Mouse (Mus musculus): ENCODE data around the gene Bnc1. TPM values are rescaled to one million over a fixed set of nuclear protein-coding genes. Genes with fewer than 3 reads are reported as not detected.

The Bnc1 gene
- total RNA-seq, 1 experiment = 0.27 TPM

GRCm38 (mm10) chr7:81934806-81935205 is 57.3 kb downstream of the Bnc1 start:
- no peak for DNase-seq (ENCODE audit: low read depth, low spot score)
- H3K27ac ChIP-seq (ENCODE audit: insufficient read depth, low read depth, low read length, poor library complexity, severe bottlenecking) = no peak overlapping the region
- in situ Hi-C loops (cut with MboI; ENCODE audit: low sequenced_read_pairs in 2 of 2, unreplicated experiment in 2 of 2) = no loop called here
- H3K9ac ChIP-seq (ENCODE audit: insufficient read depth, low read depth, low read length, poor library complexity, severe bottlenecking) = peak overlapping the region; percentile 23
- peak overlapping the region; percentile 75 to 76 for H3K4me3 ChIP-seq (ENCODE audit: insufficient read depth in 1 of 2, low read depth in 1 of 2, low read length in 2 of 2, poor library complexity in 1 of 2, severe bottlenecking in 1 of 2)
- no peaks in the 10 kb centered on the region for H3K4me1 ChIP-seq (ENCODE audit: control insufficient read depth in 2 of 2, insufficient read depth in 2 of 2, low read length in 2 of 2, poor library complexity in 1 of 2)
- no peaks in the 10 kb centered on the region for H3K36me3 ChIP-seq (ENCODE audit: control insufficient read depth, insufficient read depth, low read length, poor library complexity, severe bottlenecking)
- H3K9me3 ChIP-seq (ENCODE audit: control insufficient read depth, insufficient read depth, low read depth, low read length) = no peaks in the 10 kb centered on the region
- no peak for TF ChIP-seq ZNF384 (IDR thresholded peaks at IDR 0.05; ENCODE audit: low read depth, low read length)
- TF ChIP-seq CHD2 (IDR thresholded peaks at IDR 0.05; ENCODE audit: low read depth, low read length) = no peak

GRCm38 (mm10) chr7:81934267-81934745 is 57.8 kb downstream of the Bnc1 start, which contains the start of gene Hdgfl3:
Gene Hdgfl3 (minus strand): TSS chr7:81934473.
- in situ Hi-C loops (cut with MboI; ENCODE audit: low sequenced_read_pairs in 2 of 2, unreplicated experiment in 2 of 2) = no loop called here
- H3K9me3 ChIP-seq (ENCODE audit: control insufficient read depth, insufficient read depth, low read depth, low read length) = no peaks in the 10 kb centered on the region
- H3K9ac ChIP-seq (ENCODE audit: insufficient read depth, low read depth, low read length, poor library complexity, severe bottlenecking) = peak within 1 kb of the TSS; percentile 73
- no peaks in the 10 kb centered on the region for H3K36me3 ChIP-seq (ENCODE audit: control insufficient read depth, insufficient read depth, low read length, poor library complexity, severe bottlenecking)
- TF ChIP-seq CHD2 (IDR thresholded peaks at IDR 0.05; ENCODE audit: low read depth, low read length) = no peak
- no peak for TF ChIP-seq MAFK (IDR thresholded peaks at IDR 0.05; ENCODE audit: insufficient read depth, low read depth, low read length)
- no peak for TF ChIP-seq ZNF384 (IDR thresholded peaks at IDR 0.05; ENCODE audit: low read depth, low read length)
- no peak for TF ChIP-seq ZC3H11A (IDR thresholded peaks at IDR 0.05; ENCODE audit: borderline replicate concordance, low read depth, low read length)
- TF ChIP-seq HCFC1 (IDR thresholded peaks at IDR 0.05; ENCODE audit: borderline replicate concordance, insufficient read depth, low read length) = no peak
- H3K4me3 ChIP-seq (ENCODE audit: insufficient read depth in 1 of 2, low read depth in 1 of 2, low read length in 2 of 2, poor library complexity in 1 of 2, severe bottlenecking in 1 of 2) = peak within 1 kb of the TSS; percentile 75 to 76
- H3K27ac ChIP-seq (ENCODE audit: insufficient read depth, low read depth, low read length, poor library complexity, severe bottlenecking) = no peak within 1 kb of the TSS
- DNase-seq (ENCODE audit: low read depth, low spot score) = no peak
- no peaks in the 10 kb centered on the region for H3K4me1 ChIP-seq (ENCODE audit: control insufficient read depth in 2 of 2, insufficient read depth in 2 of 2, low read length in 2 of 2, poor library complexity in 1 of 2)

- Histone ChIP-seq H3K36me3 (ENCODE audit: control insufficient read depth, insufficient read depth, low read length, poor library complexity, severe bottlenecking) (no peaks in the 10 kb centered on the region), H3K9me3 (ENCODE audit: control insufficient read depth, insufficient read depth, low read depth, low read length) (no peaks in the 10 kb centered on the region), H3K9ac (ENCODE audit: insufficient read depth, low read depth, low read length, poor library complexity, severe bottlenecking) (peak overlapping the region; percentile 73), H3K4me3 (ENCODE audit: insufficient read depth in 1 of 2, low read depth in 1 of 2, low read length in 2 of 2, poor library complexity in 1 of 2, severe bottlenecking in 1 of 2) (peak overlapping the region; percentile 75 to 76), H3K27ac (ENCODE audit: insufficient read depth, low read depth, low read length, poor library complexity, severe bottlenecking) (no peak overlapping the region), H3K4me1 (ENCODE audit: control insufficient read depth in 2 of 2, insufficient read depth in 2 of 2, low read length in 2 of 2, poor library complexity in 1 of 2) (no peaks in the 10 kb centered on the region)
- DNase-seq (ENCODE audit: low read depth, low spot score) = no peak
- TF ChIP-seq HCFC1 (IDR thresholded peaks at IDR 0.05; ENCODE audit: borderline replicate concordance, insufficient read depth, low read length) (no peak), ZNF384 (IDR thresholded peaks at IDR 0.05; ENCODE audit: low read depth, low read length) (no peak), CHD2 (IDR thresholded peaks at IDR 0.05; ENCODE audit: low read depth, low read length) (no peak), ZC3H11A (IDR thresholded peaks at IDR 0.05; ENCODE audit: borderline replicate concordance, low read depth, low read length) (no peak), MAFK (IDR thresholded peaks at IDR 0.05; ENCODE audit: insufficient read depth, low read depth, low read length) (no peak)
- in situ Hi-C loops (cut with MboI; ENCODE audit: low sequenced_read_pairs in 2 of 2, unreplicated experiment in 2 of 2) = no loop called here
Observed at GRCm38 (mm10) chr7:81933601-81934266, 58.4 kb downstream of the Bnc1 start.

- no peaks in the 10 kb centered on the region for H3K9me3 ChIP-seq (ENCODE audit: control insufficient read depth, insufficient read depth, low read depth, low read length)
Observed at GRCm38 (mm10) chr7:81933061-81933600, 59.0 kb downstream of the Bnc1 start.

More at GRCm38 (mm10) chr7:81933061-81933600, 59.0 kb downstream of the Bnc1 start:
- peak overlapping the region; percentile 73 for H3K9ac ChIP-seq (ENCODE audit: insufficient read depth, low read depth, low read length, poor library complexity, severe bottlenecking)
- H3K36me3 ChIP-seq (ENCODE audit: control insufficient read depth, insufficient read depth, low read length, poor library complexity, severe bottlenecking) = no peaks in the 10 kb centered on the region
- in situ Hi-C loops (cut with MboI; ENCODE audit: low sequenced_read_pairs in 2 of 2, unreplicated experiment in 2 of 2) = no loop called here
- TF ChIP-seq ZNF384 (IDR thresholded peaks at IDR 0.05; ENCODE audit: low read depth, low read length) = no peak
- TF ChIP-seq CHD2 (IDR thresholded peaks at IDR 0.05; ENCODE audit: low read depth, low read length) = no peak
- TF ChIP-seq ZC3H11A (IDR thresholded peaks at IDR 0.05; ENCODE audit: borderline replicate concordance, low read depth, low read length) = no peak
- TF ChIP-seq MAFK (IDR thresholded peaks at IDR 0.05; ENCODE audit: insufficient read depth, low read depth, low read length) = no peak
- no peak for TF ChIP-seq HCFC1 (IDR thresholded peaks at IDR 0.05; ENCODE audit: borderline replicate concordance, insufficient read depth, low read length)
- peak overlapping the region; percentile 75 to 76 for H3K4me3 ChIP-seq (ENCODE audit: insufficient read depth in 1 of 2, low read depth in 1 of 2, low read length in 2 of 2, poor library complexity in 1 of 2, severe bottlenecking in 1 of 2)
- H3K27ac ChIP-seq (ENCODE audit: insufficient read depth, low read depth, low read length, poor library complexity, severe bottlenecking) = no peak overlapping the region
- H3K4me1 ChIP-seq (ENCODE audit: control insufficient read depth in 2 of 2, insufficient read depth in 2 of 2, low read length in 2 of 2, poor library complexity in 1 of 2) = no peaks in the 10 kb centered on the region
- DNase-seq (ENCODE audit: low read depth, low spot score) = no peak

All from ES-E14 (cell line).